Comparison of ENCODE assay signal across 13 mouse cellular contexts in genomic region chr14:98171861-98172260, GRCm38 (mm10). TPM values are rescaled to one million over a fixed set of nuclear protein-coding genes. Genes with fewer than 3 reads are reported as not detected.
DNase-seq lines count a peak whose midpoint lies in the region; ATAC-seq lines count a peak whose summit lies in the region.
"Had no signal": no experiment of that assay in that cellular context is flagged by ENCODE, and none has a peak within 500 bp of the region (broad histone marks: within the 10 kb centered on the region; RNA-seq: fewer than 3 reads in every experiment).

No protein-coding gene starts in this region.

- no peaks in the 10 kb centered on the region for H3K9me3 ChIP-seq in heart, embryonic 14.5 days (ENCODE audit: control insufficient read depth, low read length)
- H3K9me3 ChIP-seq in forebrain, embryonic 15.5 days, result no peaks in the 10 kb centered on the region
- H3K9me3 ChIP-seq in midbrain, embryonic 10.5 days (replicated peaks), result no peaks in the 10 kb centered on the region
- H3K9me3 ChIP-seq: limb, embryonic 15.5 days had no signal

- WGBS in heart, embryonic 14.5 days, result 8% methylated on average over 5 of the region's 5 CpGs
- 3% methylated on average over 5 of the region's 5 CpGs for WGBS in forebrain, embryonic 15.5 days
- WGBS in midbrain, embryonic 10.5 days, result 7% methylated on average over 5 of the region's 5 CpGs

- H3K36me3 ChIP-seq in heart, embryonic 14.5 days (ENCODE audit: control insufficient read depth, insufficient read depth, low read length), result no peaks in the 10 kb centered on the region
- H3K36me3 ChIP-seq in forebrain, embryonic 15.5 days, result no peaks in the 10 kb centered on the region
- H3K36me3 ChIP-seq in midbrain, embryonic 10.5 days, result no peaks in the 10 kb centered on the region
- H3K36me3 ChIP-seq: limb, embryonic 15.5 days had no signal

- H3K9ac ChIP-seq in heart, embryonic 14.5 days (ENCODE audit: low read length), result no peak overlapping the region
- H3K9ac ChIP-seq in forebrain, embryonic 15.5 days (replicated peaks), result no peak overlapping the region
- H3K9ac ChIP-seq: limb, embryonic 15.5 days had no signal

- no peak for DNase-seq in heart, adult 8-10 months (ENCODE audit: low spot score)
- DNase-seq in midbrain, embryonic 10.5 days (ENCODE audit: low spot score), result no peak
- DNase-seq in thymus, postnatal 4 days, result no peak
- DNase-seq: adrenal gland, postnatal 14 days; cerebellum, adult 8-10 months had no signal

- H3K4me1 ChIP-seq in heart, embryonic 14.5 days (ENCODE audit: control insufficient read depth in 2 of 2, insufficient read depth in 2 of 2, low read length in 2 of 2), result peaks cover 0 to 2% of the 10 kb centered on the region in 2 experiments; a peak in 1 of 4 replicates
- H3K4me1 ChIP-seq in brown adipose tissue, adult 24 weeks (ENCODE audit: control insufficient read depth, insufficient read depth, insufficient read length, low read length), result peaks cover 2% of the 10 kb centered on the region; the same call in 1 of the 2 replicates
- H3K4me1 ChIP-seq in forebrain, embryonic 15.5 days, result peaks cover 31% of the 10 kb centered on the region
- H3K4me1 ChIP-seq in midbrain, embryonic 10.5 days, result peaks cover 41% of the 10 kb centered on the region

- H3K4me3 ChIP-seq in heart, embryonic 14.5 days (ENCODE audit: control insufficient read depth in 1 of 2, insufficient read depth in 1 of 2, low read depth in 1 of 2, low read length in 2 of 2), result peak overlapping the region in 1 of 2 experiments; percentile 9; a peak in 1 of 4 replicates
- H3K4me3 ChIP-seq in brown adipose tissue, adult 24 weeks (ENCODE audit: insufficient read depth, low read depth, low read length), result 0 out of 2 replicates have a peak overlapping the region, but pooled peaks have one; percentile 10
- H3K4me3 ChIP-seq in forebrain, embryonic 15.5 days, result no peak overlapping the region
- H3K4me3 ChIP-seq in midbrain, embryonic 10.5 days, result peak overlapping the region; percentile 26; the same call in 1 of the 2 replicates
- H3K4me3 ChIP-seq: erythroblast, embryonic 14.5 days; limb, embryonic 15.5 days had no signal

- peak overlapping the region; percentile 53 for H3K4me2 ChIP-seq in heart, embryonic 14.5 days (ENCODE audit: low read length)
- H3K4me2 ChIP-seq in forebrain, embryonic 15.5 days (replicated peaks), result peak overlapping the region; percentile 33
- H3K4me2 ChIP-seq: limb, embryonic 15.5 days had no signal

- H3K27me3 ChIP-seq in heart, embryonic 14.5 days (ENCODE audit: control insufficient read depth, insufficient read depth, low read length), result no peaks in the 10 kb centered on the region
- peaks cover 3% of the 10 kb centered on the region for H3K27me3 ChIP-seq in forebrain, embryonic 15.5 days
- H3K27me3 ChIP-seq in midbrain, embryonic 10.5 days (ENCODE audit: low read depth, poor library complexity, severe bottlenecking), result no peaks in the 10 kb centered on the region
- H3K27me3 ChIP-seq: limb, embryonic 15.5 days had no signal

- H3K27ac ChIP-seq in heart, embryonic 14.5 days (replicated peaks in 1 of 2; ENCODE audit: control insufficient read depth in 1 of 2, insufficient read depth in 1 of 2, low read depth in 2 of 2, low read length in 2 of 2), result no peak overlapping the region
- H3K27ac ChIP-seq in brown adipose tissue, adult 24 weeks (replicated peaks; ENCODE audit: low read depth, low read length), result peak overlapping the region; percentile 21; the same call in 1 of the 2 replicates
- no peak overlapping the region for H3K27ac ChIP-seq in forebrain, embryonic 15.5 days (replicated peaks)
- H3K27ac ChIP-seq in midbrain, embryonic 10.5 days (replicated peaks), result no peak overlapping the region
- H3K27ac ChIP-seq: limb, embryonic 15.5 days had no signal

- no peak for ATAC-seq in heart, embryonic 14.5 days (ENCODE audit: insufficient number of reproducible peaks, insufficient read depth, low FRiP score, low read depth)
- ATAC-seq in forebrain, embryonic 15.5 days (replicated peaks), result no peak
- ATAC-seq in activated CD4-positive, CD25-positive, alpha-beta regulatory T cell, adult 4 months, result no peak
- ATAC-seq in inflammation-experienced regulatory T-cells, adult 6 months, result no peak
- ATAC-seq: Patski had no signal

RNA-seq across cellular contexts. Expression of gene Dach1, which starts 2.3 kb away (rescaled TPM):
- 2.7 and 4.0 TPM in 2 replicates for polyA plus RNA-seq in heart, embryonic 14.5 days (2014; fragmentation: Nextera tagmentation; extraction: Ambion mirVana)
- 10 to 100 TPM in 1 of 4 experiments, 1 to 10 TPM in 3; 6.6 to 11.3 (median 7.9) TPM for total RNA-seq in heart, adult 8-10 months (2022)
- 1.5 and 2.3 TPM in 2 replicates for polyA plus RNA-seq in brown adipose tissue, adult 24 weeks (2012; ENCODE audit: insufficient read depth, insufficient read length, missing spikeins)
- 7.8 and 8.4 TPM in 2 replicates for polyA plus RNA-seq in forebrain, embryonic 15.5 days (2015; fragmentation: Nextera tagmentation; extraction: Ambion mirVana)
- 10.1 and 13.1 TPM in 2 replicates for polyA plus RNA-seq in midbrain, embryonic 10.5 days (2016; fragmentation: Nextera tagmentation; extraction: Ambion mirVana)
- not detected for polyA plus RNA-seq in activated CD4-positive, CD25-positive, alpha-beta regulatory T cell, adult 4 months (2017; shearing (Covaris generic))
- not detected for polyA plus RNA-seq in inflammation-experienced regulatory T-cells, adult 6 months (2017; shearing (Covaris generic))
- polyA plus RNA-seq: erythroblast, embryonic 14.5 days had no signal
